Mouse (Mus musculus) limb, embryonic 14.5 days (tissue): Measurements from ENCODE around the gene Prkcb. TPM values are rescaled to one million over a fixed set of nuclear protein-coding genes. Genes with fewer than 3 reads are reported as not detected.

Experiments used
- ATAC-seq: fragments of 200-750 bp; cut with Nextera tagmentation; 2 replicates; pipeline ENCODE4 v1.8.0; 2017; ENCODE audit warnings: low read depth, moderate number of reproducible peaks, moderate TSS enrichment; ENCODE audit not compliant: low FRiP score
- DNase-seq: peaks from one replicate; pipeline ENCODE4 v3.0.0-alpha.2; 2015; ENCODE audit warnings: low spot score
- H3K27ac ChIP-seq: fragments of 300-500 bp; sonication (generic); replicated peaks from 2 replicates; pipeline ENCODE4 v1.5.1; 2014; ENCODE audit warnings: low read depth, mild to moderate bottlenecking, low read length, moderate library complexity, mixed read lengths
- H3K27me3 ChIP-seq: fragments of 300-500 bp; sonication (generic); 2 replicates; pipeline ENCODE4 v1.6.1; 2014; ENCODE audit warnings: low read length, mixed read lengths; ENCODE audit not compliant: control insufficient read depth, insufficient read depth
- H3K36me3 ChIP-seq: fragments of 300-500 bp; sonication (generic); 2 replicates; pipeline ENCODE4 v1.6.1; 2014; ENCODE audit warnings: mild to moderate bottlenecking, low read length, moderate library complexity, mixed read lengths; ENCODE audit not compliant: control insufficient read depth, insufficient read depth
- H3K4me1 ChIP-seq: fragments of 300-500 bp; sonication (generic); 2 replicates; pipeline ENCODE4 v1.6.1; 2014; ENCODE audit warnings: antibody characterized with exemption, low read length, mixed read lengths; ENCODE audit not compliant: control insufficient read depth, insufficient read depth
- H3K4me2 ChIP-seq: fragments of 300-500 bp; sonication (generic); replicated peaks from 2 replicates; pipeline ENCODE4 v1.6.1; 2014; ENCODE audit warnings: low read depth, mild to moderate bottlenecking, low read length, moderate library complexity; ENCODE audit not compliant: severe bottlenecking
- H3K4me3 ChIP-seq: fragments of 300-500 bp; sonication (generic); replicated peaks from 2 replicates; pipeline ENCODE4 v1.5.1; 2014; ENCODE audit warnings: low read length
- H3K9ac ChIP-seq: fragments of 300-500 bp; sonication (generic); 2 replicates; pipeline ENCODE4 v1.6.1; 2014; ENCODE audit warnings: mild to moderate bottlenecking, low read depth, low read length, moderate library complexity; ENCODE audit not compliant: severe bottlenecking
- H3K9me3 ChIP-seq: fragments of 300-500 bp; sonication (generic); 2 replicates; pipeline ENCODE4 v1.6.1; 2016; ENCODE audit warnings: low read length; ENCODE audit not compliant: control insufficient read depth
- POLR2A ChIP-seq: fragments of 200-500 bp; IDR thresholded peaks from 2 replicates; pipeline ENCODE4 v1.8.0; 2012; ENCODE audit warnings: inconsistent platforms, mild to moderate bottlenecking, moderate library complexity, borderline replicate concordance; ENCODE audit not compliant: insufficient read depth, insufficient read length; ENCODE audit errors: extremely low read depth
- WGBS: fragments of 180-500 bp; shearing (Covaris S2); extraction: QIAGEN DNeasy Blood & Tissue Kit; methylation state at CpG from one replicate; pipeline ENCODE4 v1.1.7; 2014; 5-methylcytosine and 5-hydroxymethylcytosine counted together
- polyA plus RNA-seq, 2 experiments: library from polyadenylated mRNA; depleted of rRNA in 1 of 2; stranded (reverse) in 1 of 2; unstranded in 1 of 2; fragments of >200 nt; fragmentation: Nextera tagmentation in 1 of 2; extraction: Ambion mirVana in 1 of 2; gene quantifications; 2 replicates each; pipeline versions ENCODE4 v1.2.1 to v1.2.3; 2012 to 2014

The Prkcb gene
- polyA plus RNA-seq, 2 experiments = 6.2 to 10.3 TPM

- H3K36me3 ChIP-seq = no peaks in the 10 kb centered on the region
- H3K4me2 ChIP-seq = no peak overlapping the region
- no peaks in the 10 kb centered on the region for H3K9me3 ChIP-seq
- H3K27ac ChIP-seq = no peak overlapping the region
- ATAC-seq (no peak), DNase-seq (no peak)
- TF ChIP-seq POLR2A = no peak
- H3K4me1 ChIP-seq = no peaks in the 10 kb centered on the region
- H3K4me3 ChIP-seq = no peak overlapping the region
- H3K9ac ChIP-seq = no peak overlapping the region
- no peaks in the 10 kb centered on the region for H3K27me3 ChIP-seq
- WGBS = 88% methylated on average over 9 of the region's 9 CpGs
These were observed 126.8 kb downstream of the Prkcb start for GRCm38 (mm10) chr7:122415387-122415786.

DNA sequence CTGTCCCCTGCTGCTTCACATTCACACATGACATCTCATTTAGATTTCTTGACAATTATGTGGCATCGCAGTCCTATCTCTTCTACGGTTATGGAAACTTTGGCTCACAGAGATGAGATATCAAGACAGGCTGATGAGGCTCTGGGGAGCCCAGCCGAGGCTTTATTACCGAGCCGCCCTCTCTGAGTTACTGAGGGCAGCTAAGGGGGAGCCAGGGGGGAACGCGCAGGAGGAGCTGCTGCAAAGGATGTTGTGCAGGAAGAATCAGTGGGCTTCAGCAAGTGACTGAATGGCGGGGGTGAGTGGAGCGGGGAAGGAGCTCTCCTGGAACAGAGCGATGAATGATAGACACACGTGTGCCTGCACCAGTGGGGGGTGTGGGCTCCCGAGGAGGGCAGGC is 127.4 kb downstream of the Prkcb start:
- no peaks in the 10 kb centered on the region for H3K36me3 ChIP-seq
- H3K4me1 ChIP-seq = no peaks in the 10 kb centered on the region
- 61% methylated on average over 12 of the region's 12 CpGs for WGBS
- no peak for DNase-seq
- ATAC-seq = no peak
- TF ChIP-seq POLR2A = no peak
- H3K4me2 ChIP-seq = no peak overlapping the region
- H3K9me3 ChIP-seq = no peaks in the 10 kb centered on the region
- no peak overlapping the region for H3K4me3 ChIP-seq
- H3K9ac ChIP-seq = no peak overlapping the region
- no peak overlapping the region for H3K27ac ChIP-seq
- H3K27me3 ChIP-seq = no peaks in the 10 kb centered on the region

GRCm38 (mm10) chr7:122418551-122418950 is 130.0 kb downstream of the Prkcb start:
- Histone ChIP-seq H3K9me3 (no peaks in the 10 kb centered on the region), H3K36me3 (no peaks in the 10 kb centered on the region), H3K27ac (no peak overlapping the region), H3K4me1 (no peaks in the 10 kb centered on the region), H3K27me3 (no peaks in the 10 kb centered on the region), H3K4me3 (no peak overlapping the region), H3K4me2 (no peak overlapping the region), H3K9ac (no peak overlapping the region)
- no peak for TF ChIP-seq POLR2A
- ATAC-seq (no peak), DNase-seq (no peak)
- WGBS = 51% methylated on average over 3 of the region's 3 CpGs

DNA sequence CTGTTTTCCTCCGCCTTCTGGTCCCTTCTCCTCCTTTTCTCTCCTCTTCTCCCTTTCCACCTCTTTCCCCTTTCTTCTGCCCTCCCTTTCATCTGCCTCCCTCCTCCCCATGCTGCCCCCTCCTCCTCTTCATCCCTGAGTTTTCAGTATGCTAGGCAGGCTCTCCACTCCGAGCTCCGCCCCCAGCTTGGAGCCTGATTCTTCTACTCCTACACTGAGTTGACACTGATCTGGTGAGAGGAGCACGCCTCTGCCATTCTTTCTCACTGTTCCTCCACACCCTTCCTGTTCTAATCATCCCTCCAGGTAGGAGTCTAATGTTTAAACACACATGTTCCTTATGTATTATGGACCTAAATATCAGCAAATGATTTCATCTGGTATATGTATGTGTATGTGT is 135.3 kb downstream of the Prkcb start:
- Histone ChIP-seq H3K36me3 (no peaks in the 10 kb centered on the region), H3K9ac (no peak overlapping the region)
- no peak for ATAC-seq

GRCm38 (mm10) chr7:122429134-122429533 is 140.6 kb downstream of the Prkcb start:
- TF ChIP-seq POLR2A = no peak
- DNase-seq (no peak), ATAC-seq (no peak)
- WGBS = 56% methylated on average over 5 of the region's 5 CpGs
- no peaks in the 10 kb centered on the region for H3K4me1 ChIP-seq
- H3K9ac ChIP-seq = no peak overlapping the region
- H3K9me3 ChIP-seq = no peaks in the 10 kb centered on the region
- no peak overlapping the region for H3K4me3 ChIP-seq
- no peaks in the 10 kb centered on the region for H3K27me3 ChIP-seq
- H3K4me2 ChIP-seq = no peak overlapping the region
- no peaks in the 10 kb centered on the region for H3K36me3 ChIP-seq
- H3K27ac ChIP-seq = no peak overlapping the region

More for the DNA sequence above, 135.3 kb downstream of the Prkcb start:
- H3K27ac ChIP-seq = no peak overlapping the region
- no peak overlapping the region for H3K4me2 ChIP-seq
- H3K4me1 ChIP-seq = no peaks in the 10 kb centered on the region
- DNase-seq = no peak
- 64% methylated on average over 4 of the region's 4 CpGs for WGBS
- no peak for TF ChIP-seq POLR2A
- no peaks in the 10 kb centered on the region for H3K27me3 ChIP-seq
- no peak overlapping the region for H3K4me3 ChIP-seq
- H3K9me3 ChIP-seq = no peaks in the 10 kb centered on the region

GRCm38 (mm10) chr7:122432401-122432800 is 143.8 kb downstream of the Prkcb start:
- no peaks in the 10 kb centered on the region for H3K36me3 ChIP-seq
- TF ChIP-seq POLR2A = no peak
- no peak overlapping the region for H3K27ac ChIP-seq
- H3K9me3 ChIP-seq = no peaks in the 10 kb centered on the region
- DNase-seq (no peak), ATAC-seq (no peak)
- H3K9ac ChIP-seq = no peak overlapping the region
- H3K4me1 ChIP-seq = no peaks in the 10 kb centered on the region
- H3K4me3 ChIP-seq = no peak overlapping the region
- 86% methylated on average over 4 of the region's 4 CpGs for WGBS
- H3K27me3 ChIP-seq = no peaks in the 10 kb centered on the region
- H3K4me2 ChIP-seq = no peak overlapping the region
